Mouse (Mus musculus) limb, embryonic 11.5 days (tissue): ENCODE data around the gene Rbp4. TPM values are rescaled to one million over a fixed set of nuclear protein-coding genes. Genes with fewer than 3 reads are reported as not detected.

Experiments
- ATAC-seq: fragments of 200-750 bp; cut with Nextera tagmentation; 2 replicates; pipeline ENCODE4 v1.8.0; 2017; ENCODE audit warnings: low read depth; ENCODE audit not compliant: insufficient number of reproducible peaks, low FRiP score, low TSS enrichment
- DNase-seq: peaks from one replicate; pipeline ENCODE4 v3.0.0-alpha.2; 2015; ENCODE audit warnings: low spot score
- H3K27ac ChIP-seq: fragments of 300-500 bp; sonication (generic); replicated peaks from 2 replicates; pipeline ENCODE4 v1.5.1; 2014; ENCODE audit warnings: low read depth, mild to moderate bottlenecking, low read length
- H3K27me3 ChIP-seq: fragments of 300-500 bp; sonication (generic); 2 replicates; pipeline ENCODE4 v1.6.1; 2014; ENCODE audit warnings: mild to moderate bottlenecking, low read length, mixed read lengths; ENCODE audit not compliant: control insufficient read depth, insufficient read depth
- H3K36me3 ChIP-seq: fragments of 300-500 bp; sonication (generic); 2 replicates; pipeline ENCODE4 v1.6.1; 2014; ENCODE audit warnings: mild to moderate bottlenecking, low read length, moderate library complexity, mixed read lengths; ENCODE audit not compliant: control insufficient read depth, insufficient read depth
- H3K4me1 ChIP-seq: fragments of 300-500 bp; sonication (generic); 2 replicates; pipeline ENCODE4 v1.6.1; 2014; ENCODE audit warnings: low read length, mixed read lengths; ENCODE audit not compliant: control insufficient read depth, insufficient read depth
- H3K4me2 ChIP-seq: fragments of 300-500 bp; sonication (generic); 2 replicates; pipeline ENCODE4 v1.6.1; 2014; ENCODE audit warnings: low read depth, mild to moderate bottlenecking, moderate library complexity; ENCODE audit not compliant: severe bottlenecking
- H3K4me3 ChIP-seq: fragments of 300-500 bp; sonication (generic); 2 replicates; pipeline ENCODE4 v1.5.1; 2014; ENCODE audit warnings: low read depth, low read length
- H3K9ac ChIP-seq: fragments of 300-500 bp; sonication (generic); 2 replicates; pipeline ENCODE4 v1.6.1; 2014; ENCODE audit warnings: mild to moderate bottlenecking, low read length
- H3K9me3 ChIP-seq: fragments of 300-500 bp; sonication (generic); 2 replicates; pipeline ENCODE4 v1.6.1; 2016; ENCODE audit warnings: low read length; ENCODE audit not compliant: control insufficient read depth
- WGBS: fragments of 180-500 bp; shearing (Covaris S2); extraction: QIAGEN DNeasy Blood & Tissue Kit; methylation state at CpG from one replicate; pipeline ENCODE4 v1.1.7; 2014; 5-methylcytosine and 5-hydroxymethylcytosine counted together
- polyA plus RNA-seq: library from polyadenylated mRNA; unstranded; fragments of >200 nt; fragmentation: Nextera tagmentation; extraction: Ambion mirVana; gene quantifications from 2 replicates; pipeline ENCODE4 v1.2.1, GENCODE M21; 2014

The Rbp4 gene
- 4.2 and 6.1 TPM in 2 replicates for polyA plus RNA-seq

- 0 out of 2 replicates have a peak, but pooled peaks cover 3% of the 10 kb centered on the region for H3K27me3 ChIP-seq
- ATAC-seq: no peak
Measured at GRCm38 (mm10) chr19:38125219-38125610, at the start of gene Rbp4. TSS of gene Rbp4 (minus strand) at chr19:38125281.

GRCm38 (mm10) chr19:38164633-38165032 lies 39.6 kb upstream of the Rbp4 start:
- WGBS: 60% methylated on average over 2 of the region's 2 CpGs
- ATAC-seq: no peak
- no peaks in the 10 kb centered on the region for H3K9me3 ChIP-seq

More at GRCm38 (mm10) chr19:38125219-38125610, at the start of gene Rbp4:
- Histone ChIP-seq H3K4me2 (peak within 1 kb of the TSS; percentile 77), H3K4me3 (peak within 1 kb of the TSS; percentile 52), H3K9ac (peak within 1 kb of the TSS; percentile 60), H3K36me3 (no peaks in the 10 kb centered on the region), H3K27ac (no peak within 1 kb of the TSS), H3K4me1 (no peaks in the 10 kb centered on the region), H3K9me3 (no peaks in the 10 kb centered on the region)
- WGBS: 69% methylated on average over 6 of the region's 6 CpGs
- no peak for DNase-seq

GRCm38 (mm10) chr19:38161648-38162354 lies 36.7 kb upstream of the Rbp4 start:
- Histone ChIP-seq H3K4me1 (no peaks in the 10 kb centered on the region), H3K4me2 (no peak overlapping the region), H3K9me3 (no peaks in the 10 kb centered on the region), H3K4me3 (no peak overlapping the region), H3K9ac (no peak overlapping the region), H3K36me3 (no peaks in the 10 kb centered on the region), H3K27ac (no peak overlapping the region), H3K27me3 (no peaks in the 10 kb centered on the region)
- DNase-seq (no peak), ATAC-seq (no peak)
- WGBS: 93% methylated on average over 21 of the region's 21 CpGs

More at GRCm38 (mm10) chr19:38164633-38165032, 39.6 kb upstream of the Rbp4 start:
- Histone ChIP-seq H3K4me1 (no peaks in the 10 kb centered on the region), H3K36me3 (no peaks in the 10 kb centered on the region), H3K9ac (no peak overlapping the region), H3K4me2 (no peak overlapping the region), H3K4me3 (no peak overlapping the region), H3K27me3 (no peaks in the 10 kb centered on the region), H3K27ac (no peak overlapping the region)
- peak; percentile 13 for DNase-seq

- H3K27ac ChIP-seq: no peak overlapping the region
- ATAC-seq (no peak), DNase-seq (no peak)
- no peak overlapping the region for H3K9ac ChIP-seq
- WGBS: 94% methylated on average over 1 of the region's 1 CpGs
- H3K9me3 ChIP-seq: no peaks in the 10 kb centered on the region
- H3K4me1 ChIP-seq: no peaks in the 10 kb centered on the region
- no peak overlapping the region for H3K4me3 ChIP-seq
- H3K4me2 ChIP-seq: no peak overlapping the region
- H3K36me3 ChIP-seq: no peaks in the 10 kb centered on the region
- no peaks in the 10 kb centered on the region for H3K27me3 ChIP-seq
Measured at GRCm38 (mm10) chr19:38156243-38156642, 31.2 kb upstream of the Rbp4 start.

- 74% methylated on average over 4 of the region's 4 CpGs for WGBS
- no peaks in the 10 kb centered on the region for H3K4me1 ChIP-seq
- no peaks in the 10 kb centered on the region for H3K27me3 ChIP-seq
- DNase-seq (no peak), ATAC-seq (no peak)
- no peak overlapping the region for H3K27ac ChIP-seq
- H3K36me3 ChIP-seq: no peaks in the 10 kb centered on the region
- no peaks in the 10 kb centered on the region for H3K9me3 ChIP-seq
- H3K4me2 ChIP-seq: no peak overlapping the region
- no peak overlapping the region for H3K4me3 ChIP-seq
- no peak overlapping the region for H3K9ac ChIP-seq
Measured at GRCm38 (mm10) chr19:38143540-38144271, 18.6 kb upstream of the Rbp4 start.

GRCm38 (mm10) chr19:38134806-38135205 lies 9.7 kb upstream of the Rbp4 start:
- Histone ChIP-seq H3K36me3 (no peaks in the 10 kb centered on the region), H3K9ac (no peak overlapping the region), H3K27ac (no peak overlapping the region), H3K4me1 (0 out of 2 replicates have a peak, but pooled peaks cover 3% of the 10 kb centered on the region), H3K27me3 (no peaks in the 10 kb centered on the region), H3K4me3 (no peak overlapping the region), H3K9me3 (no peaks in the 10 kb centered on the region), H3K4me2 (no peak overlapping the region)
- DNase-seq (no peak), ATAC-seq (no peak)
- WGBS: 92% methylated on average over 6 of the region's 6 CpGs

GRCm38 (mm10) chr19:38133986-38134385 lies 8.9 kb upstream of the Rbp4 start:
- DNase-seq (no peak), ATAC-seq (no peak)
- Histone ChIP-seq H3K27me3 (no peaks in the 10 kb centered on the region), H3K27ac (no peak overlapping the region), H3K4me1 (0 out of 2 replicates have a peak, but pooled peaks cover 3% of the 10 kb centered on the region), H3K4me3 (no peak overlapping the region), H3K36me3 (no peaks in the 10 kb centered on the region), H3K4me2 (no peak overlapping the region), H3K9ac (no peak overlapping the region), H3K9me3 (no peaks in the 10 kb centered on the region)
- 74% methylated on average over 11 of the region's 11 CpGs for WGBS

GRCm38 (mm10) chr19:38132481-38132880 lies 7.4 kb upstream of the Rbp4 start, which contains the start of gene Pde6c:
TSS of gene Pde6c (plus strand) at chr19:38132781.
- Histone ChIP-seq H3K27ac (no peak within 1 kb of the TSS), H3K4me2 (no peak within 1 kb of the TSS), H3K9ac (no peak within 1 kb of the TSS), H3K4me3 (no peak within 1 kb of the TSS), H3K4me1 (0 out of 2 replicates have a peak, but pooled peaks cover 3% of the 10 kb centered on the region), H3K9me3 (no peaks in the 10 kb centered on the region), H3K27me3 (no peaks in the 10 kb centered on the region), H3K36me3 (no peaks in the 10 kb centered on the region)
- DNase-seq (no peak), ATAC-seq (no peak)
- WGBS: 74% methylated on average over 6 of the region's 6 CpGs
